Mouse (Mus musculus) effector memory CD4-positive, alpha-beta T cell, adult 7 months (primary cell): ENCODE results near the gene Vmn2r31. TPM values are rescaled to one million over a fixed set of nuclear protein-coding genes. Genes with fewer than 3 reads are reported as not detected.

Experiments
- polyA plus RNA-seq: library from polyadenylated mRNA; unstranded; fragments of 100-300 nt; shearing (Covaris generic); gene quantifications from one replicate; pipeline ENCODE4 v1.2.1, GENCODE M21; 2017

Vmn2r31 gene
- 0.20 TPM for polyA plus RNA-seq

GRCm38 (mm10) chr7:7399603-7400002, at the start of gene Vmn2r31:
TSS of gene Vmn2r31 (minus strand) at chr7:7399703.

DNA sequence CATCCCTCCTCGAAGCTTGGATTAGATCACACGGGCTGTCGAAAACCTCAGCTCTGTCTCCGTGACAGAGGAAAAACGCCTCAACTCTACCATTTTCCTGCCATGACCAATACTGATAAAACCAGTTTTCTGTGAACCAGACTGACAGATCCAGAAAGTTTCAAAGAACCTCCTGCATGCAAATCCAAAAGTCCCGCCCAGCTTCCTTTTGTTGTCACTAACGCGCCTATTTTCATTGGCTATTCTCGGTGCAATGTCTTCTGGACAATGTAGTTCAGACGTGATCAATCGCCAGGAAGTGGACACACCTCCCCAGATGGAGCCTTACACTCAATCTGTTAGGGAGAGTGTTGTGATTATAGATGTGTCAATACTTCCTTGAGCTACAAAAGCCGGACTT, 25.1 kb downstream of the Vmn2r31 start, which contains the start of gene Gm45783:
TSS of gene Gm45783 (minus strand) at position 143 of the 400 bp plus-strand sequence.

DNA sequence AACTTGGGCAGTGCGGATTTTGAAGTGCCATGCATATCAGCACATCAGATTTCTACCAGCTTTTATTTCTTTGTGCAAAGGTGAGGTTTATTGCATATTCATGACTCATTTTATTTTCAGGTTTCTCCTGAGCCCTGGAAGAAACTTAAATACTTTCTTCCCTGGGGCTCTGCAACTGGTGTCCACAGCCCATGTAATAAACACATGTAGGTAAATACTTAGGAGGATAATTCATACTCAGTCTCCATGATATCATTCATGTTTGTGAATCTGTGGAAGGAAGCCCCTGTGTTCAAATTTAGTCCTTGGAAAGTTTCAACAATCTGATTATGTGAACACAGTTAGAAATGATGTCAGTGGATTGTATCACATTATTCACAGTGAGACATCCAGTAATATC, 62.0 kb downstream of the Vmn2r31 start, which contains the start of gene Vmn2r30:
TSS of gene Vmn2r30 (minus strand) at position 101 of the 400 bp plus-strand sequence.

Other genes with a start within 250 kb of the Vmn2r31 start
- gene Zfp418, start 228.4 kb downstream of the Vmn2r31 start, polyA plus RNA-seq: 1.4 TPM
- 2.0 TPM for gene Zfp772, start 189.7 kb downstream of the Vmn2r31 start, polyA plus RNA-seq
- gene Vmn2r29, start 152.4 kb downstream of the Vmn2r31 start, polyA plus RNA-seq: not detected
- 0.85 TPM for gene Gm45844, start 121.4 kb downstream of the Vmn2r31 start, polyA plus RNA-seq
- gene Clcn4, start 98.9 kb downstream of the Vmn2r31 start, polyA plus RNA-seq: 65.0 TPM
- not detected for gene Vmn2r30, start 62.1 kb downstream of the Vmn2r31 start, polyA plus RNA-seq
- not detected for gene Gm45783, start 25.1 kb downstream of the Vmn2r31 start, polyA plus RNA-seq
- gene Vmn2r32, start 80.3 kb upstream of the Vmn2r31 start, polyA plus RNA-seq: not detected
- not detected for gene Vmn2r33, start 167.1 kb upstream of the Vmn2r31 start, polyA plus RNA-seq